Mouse (Mus musculus) midbrain, postnatal 0 days (tissue): Measurements from ENCODE around the gene Plekhd1. TPM values are rescaled to one million over a fixed set of nuclear protein-coding genes. Genes with fewer than 3 reads are reported as not detected.
A peak's percentile ranks its signal among the peaks of the same experiment; 100 is the strongest.

Experiments used
- ATAC-seq: fragments of 200-750 bp; cut with Nextera tagmentation; 2 replicates; pipeline ENCODE4 v1.8.0; 2017; ENCODE audit warnings: moderate number of reproducible peaks, mild to moderate bottlenecking, moderate TSS enrichment, moderate library complexity; ENCODE audit not compliant: low FRiP score
- DNase-seq: peaks from one replicate; pipeline ENCODE4 v3.0.0-alpha.2; 2015; ENCODE audit warnings: low spot score
- H3K27ac ChIP-seq: fragments of 300-500 bp; sonication (generic); 2 replicates; pipeline ENCODE4 v1.5.1; 2014; ENCODE audit warnings: low read depth, mild to moderate bottlenecking, low read length, mixed read lengths
- H3K27me3 ChIP-seq: fragments of 300-500 bp; sonication (generic); 2 replicates; pipeline ENCODE4 v1.6.1; 2014; ENCODE audit warnings: low read length, control low read depth, mixed read lengths; ENCODE audit not compliant: insufficient read depth
- H3K36me3 ChIP-seq: fragments of 300-500 bp; sonication (generic); 2 replicates; pipeline ENCODE4 v1.6.1; 2014; ENCODE audit warnings: low read length, control low read depth, mixed read lengths; ENCODE audit not compliant: insufficient read depth
- H3K4me1 ChIP-seq: fragments of 300-500 bp; sonication (generic); 2 replicates; pipeline ENCODE4 v1.6.1; 2014; ENCODE audit warnings: mild to moderate bottlenecking, control low read depth, antibody characterized with exemption, low read length, mixed read lengths; ENCODE audit not compliant: insufficient read depth
- H3K4me2 ChIP-seq: fragments of 300-500 bp; sonication (generic); 2 replicates; pipeline ENCODE4 v1.6.1; 2014; ENCODE audit warnings: low read depth, mild to moderate bottlenecking, low read length, mixed read lengths; ENCODE audit not compliant: poor library complexity, severe bottlenecking
- H3K4me3 ChIP-seq: fragments of 300-500 bp; sonication (generic); 2 replicates; pipeline ENCODE4 v1.5.1; 2014; ENCODE audit warnings: low read depth, mild to moderate bottlenecking, low read length, moderate library complexity
- H3K9ac ChIP-seq: fragments of 300-500 bp; sonication (generic); replicated peaks from 2 replicates; pipeline ENCODE4 v1.6.1; 2014; ENCODE audit warnings: mild to moderate bottlenecking, low read length, moderate library complexity, mixed read lengths; ENCODE audit not compliant: poor library complexity, severe bottlenecking
- H3K9me3 ChIP-seq: fragments of 300-500 bp; sonication (generic); 2 replicates; pipeline ENCODE4 v1.6.1; 2016; ENCODE audit warnings: low read length, control low read depth
- CTCF ChIP-seq: IDR thresholded peaks from 2 replicates; pipeline ENCODE4 v1.5.1; 2016; ENCODE audit warnings: antibody characterized with exemption, mild to moderate bottlenecking
- WGBS: fragments of 180-500 bp; shearing (Covaris S2); extraction: QIAGEN DNeasy Blood & Tissue Kit; methylation state at CpG from one replicate; pipeline ENCODE4 v1.1.7; 2014; 5-methylcytosine and 5-hydroxymethylcytosine counted together
- polyA plus RNA-seq: library from polyadenylated mRNA; unstranded; fragments of >200 nt; fragmentation: Nextera tagmentation; extraction: Ambion mirVana; gene quantifications from 2 replicates; pipeline ENCODE4 v1.2.1, GENCODE M21; 2015
- total RNA-seq: library from RNA; depleted of rRNA; stranded (reverse); fragments of >200 nt; gene quantifications from 2 replicates; pipeline ENCODE4 v1.2.3, GENCODE M21; 2014

The Plekhd1 gene
- total and polyA plus RNA-seq, 2 experiments from 2014 or later, result 2.9 to 4.9 TPM

- 23% methylated on average over 10 of the region's 10 CpGs for WGBS
- no peak for ATAC-seq
- Histone ChIP-seq H3K4me2 (no peak overlapping the region), H3K9me3 (no peaks in the 10 kb centered on the region), H3K9ac (no peak overlapping the region), H3K36me3 (no peaks in the 10 kb centered on the region), H3K4me3 (no peak overlapping the region), H3K27me3 (no peaks in the 10 kb centered on the region), H3K27ac (no peak overlapping the region), H3K4me1 (peaks cover 3% of the 10 kb centered on the region; the same call in 1 of the 2 replicates)
- peak; percentile 84 for DNase-seq
- TF ChIP-seq CTCF, result peak; percentile 91
These were observed 32.6 kb downstream of the Plekhd1 start for GRCm38 (mm10) chr12:80724853-80725559.

DNA sequence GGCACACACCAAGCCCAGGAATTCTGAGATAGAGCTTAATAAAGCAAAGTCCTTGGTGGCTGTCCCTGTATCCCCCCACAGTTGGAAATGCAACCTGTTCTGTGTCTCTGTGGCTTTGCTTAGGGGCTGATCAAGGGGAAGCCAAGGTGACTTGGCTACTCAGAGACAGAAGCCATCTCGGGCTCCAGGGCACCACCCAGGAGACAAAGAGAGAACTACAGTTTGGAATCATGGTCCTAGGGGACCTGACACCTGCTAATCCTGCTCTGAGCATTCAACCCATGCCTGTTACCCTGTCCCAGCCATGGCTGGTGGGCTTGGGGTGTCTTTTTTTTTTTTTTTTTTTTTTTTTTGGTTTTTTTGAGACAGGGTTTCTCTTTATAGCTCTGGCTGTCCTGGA is 35.8 kb downstream of the Plekhd1 start:
- H3K4me3 ChIP-seq, result no peak overlapping the region
- H3K36me3 ChIP-seq, result no peaks in the 10 kb centered on the region
- no peak for DNase-seq
- 23% methylated on average over 1 of the region's 1 CpGs for WGBS
- ATAC-seq, result no peak
- H3K4me1 ChIP-seq, result no peaks in the 10 kb centered on the region
- TF ChIP-seq CTCF, result no peak
- H3K27ac ChIP-seq, result no peak overlapping the region
- H3K4me2 ChIP-seq, result no peak overlapping the region
- no peaks in the 10 kb centered on the region for H3K9me3 ChIP-seq
- H3K9ac ChIP-seq, result no peak overlapping the region
- no peaks in the 10 kb centered on the region for H3K27me3 ChIP-seq

- no peaks in the 10 kb centered on the region for H3K36me3 ChIP-seq
- H3K4me1 ChIP-seq, result no peaks in the 10 kb centered on the region
- H3K27ac ChIP-seq, result no peak overlapping the region
- H3K4me2 ChIP-seq, result no peak overlapping the region
- no peaks in the 10 kb centered on the region for H3K9me3 ChIP-seq
- peak; percentile 75 for TF ChIP-seq CTCF
- ATAC-seq (no peak), DNase-seq (no peak)
- 39% methylated on average over 2 of the region's 2 CpGs for WGBS
- no peaks in the 10 kb centered on the region for H3K27me3 ChIP-seq
- H3K9ac ChIP-seq, result no peak overlapping the region
- H3K4me3 ChIP-seq, result no peak overlapping the region
These were observed 36.4 kb downstream of the Plekhd1 start for GRCm38 (mm10) chr12:80728814-80729213.

DNA sequence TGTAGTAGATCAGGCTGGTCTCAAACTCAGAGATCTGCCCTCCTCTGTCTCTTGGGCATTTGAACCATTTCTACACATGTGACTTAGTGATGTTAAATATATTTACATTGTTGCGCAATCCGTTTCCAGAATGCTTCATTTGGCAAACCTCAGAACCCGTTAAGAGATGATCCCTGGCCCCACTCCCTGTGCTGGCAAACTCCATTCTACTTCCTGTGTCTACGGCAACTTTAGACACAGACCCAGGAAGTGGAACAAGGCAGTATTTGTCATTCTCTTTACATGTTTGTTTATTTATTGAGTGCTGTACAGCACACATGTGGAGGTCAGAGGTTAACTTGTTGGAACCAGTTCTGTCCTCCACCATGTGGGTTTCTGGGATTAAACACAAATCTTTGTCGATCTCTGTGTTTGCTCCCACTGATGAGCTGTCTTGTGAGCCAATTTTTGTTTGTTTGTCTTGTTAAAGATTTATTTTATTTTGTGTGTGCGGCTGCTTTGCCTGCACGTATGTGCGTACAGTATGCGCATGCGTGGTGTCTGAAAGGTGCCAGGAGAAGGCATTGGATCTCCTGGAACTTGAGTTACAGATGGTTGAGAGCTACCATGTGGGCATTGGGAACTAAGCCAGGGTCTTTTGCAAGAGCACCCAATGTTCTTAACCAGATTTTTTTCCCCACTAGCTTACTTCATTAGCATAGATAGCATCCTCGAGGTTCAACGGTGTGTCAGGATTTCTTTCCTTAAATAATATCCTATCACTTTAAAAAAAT is 37.6 kb downstream of the Plekhd1 start:
- Histone ChIP-seq H3K9ac (no peak overlapping the region), H3K4me3 (no peak overlapping the region), H3K27me3 (no peaks in the 10 kb centered on the region), H3K4me2 (no peak overlapping the region), H3K36me3 (no peaks in the 10 kb centered on the region), H3K27ac (no peak overlapping the region), H3K9me3 (no peaks in the 10 kb centered on the region), H3K4me1 (no peaks in the 10 kb centered on the region)
- ATAC-seq (no peak), DNase-seq (no peak)
- no peak for TF ChIP-seq CTCF
- WGBS, result 90% methylated on average over 12 of the region's 12 CpGs

- H3K4me1 ChIP-seq, result no peaks in the 10 kb centered on the region
- H3K9ac ChIP-seq, result no peak overlapping the region
- H3K4me3 ChIP-seq, result no peak overlapping the region
- no peak overlapping the region for H3K27ac ChIP-seq
- TF ChIP-seq CTCF, result peak; percentile 93
- ATAC-seq (peak; percentile 87), DNase-seq (peak; percentile 91)
- no peaks in the 10 kb centered on the region for H3K27me3 ChIP-seq
- 3% methylated on average over 9 of the region's 9 CpGs for WGBS
- peak overlapping the region; percentile 23; the same call in 1 of the 2 replicates for H3K4me2 ChIP-seq
- no peaks in the 10 kb centered on the region for H3K9me3 ChIP-seq
- no peaks in the 10 kb centered on the region for H3K36me3 ChIP-seq
These were observed 38.2 kb downstream of the Plekhd1 start for GRCm38 (mm10) chr12:80730567-80730966.
